Mouse (Mus musculus) gastrocnemius, postnatal 10 days (tissue): ENCODE data around the gene Ccdc106. TPM values are rescaled to one million over a fixed set of nuclear protein-coding genes. Genes with fewer than 3 reads are reported as not detected.

Experiments used
- DNase-seq: peaks from one replicate; pipeline ENCODE4 v3.0.0; 2021; ENCODE audit warnings: mixed read lengths
- total RNA-seq, 2 experiments: library from RNA; stranded (reverse); gene quantifications; 2 replicates each; pipeline ENCODE4 v1.2.3; 2021

Gene Ccdc106
- total RNA-seq, 2 experiments from 2014 or later: 0.35 to 1.4 TPM

DNA sequence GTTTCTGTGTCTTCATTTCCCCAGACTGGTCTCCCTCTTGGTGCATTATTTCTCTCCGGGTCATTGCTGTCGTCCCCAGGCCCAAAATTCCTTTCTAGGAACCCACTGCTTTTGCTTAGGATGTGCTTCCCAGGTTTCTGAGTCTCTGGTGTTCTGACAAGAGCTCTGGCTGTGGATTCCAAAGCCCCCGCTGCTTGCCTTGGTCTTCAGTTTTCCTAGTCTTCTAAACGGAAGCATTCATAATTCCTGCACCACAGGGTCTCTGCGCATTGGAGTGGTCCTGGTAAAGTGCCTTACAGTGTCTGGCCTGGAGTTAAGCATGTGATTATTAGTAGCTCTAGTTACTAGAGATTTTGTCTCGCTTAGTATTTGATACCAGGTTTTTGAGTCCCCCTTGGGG, 60.5 kb downstream of the Ccdc106 start:
- DNase-seq: no peak

GRCm38 (mm10) chr7:5081241-5081640, 60.9 kb downstream of the Ccdc106 start:
- no peak for DNase-seq

- no peak for DNase-seq
Observed at GRCm38 (mm10) chr7:5081939-5082338, 61.6 kb downstream of the Ccdc106 start.

DNA sequence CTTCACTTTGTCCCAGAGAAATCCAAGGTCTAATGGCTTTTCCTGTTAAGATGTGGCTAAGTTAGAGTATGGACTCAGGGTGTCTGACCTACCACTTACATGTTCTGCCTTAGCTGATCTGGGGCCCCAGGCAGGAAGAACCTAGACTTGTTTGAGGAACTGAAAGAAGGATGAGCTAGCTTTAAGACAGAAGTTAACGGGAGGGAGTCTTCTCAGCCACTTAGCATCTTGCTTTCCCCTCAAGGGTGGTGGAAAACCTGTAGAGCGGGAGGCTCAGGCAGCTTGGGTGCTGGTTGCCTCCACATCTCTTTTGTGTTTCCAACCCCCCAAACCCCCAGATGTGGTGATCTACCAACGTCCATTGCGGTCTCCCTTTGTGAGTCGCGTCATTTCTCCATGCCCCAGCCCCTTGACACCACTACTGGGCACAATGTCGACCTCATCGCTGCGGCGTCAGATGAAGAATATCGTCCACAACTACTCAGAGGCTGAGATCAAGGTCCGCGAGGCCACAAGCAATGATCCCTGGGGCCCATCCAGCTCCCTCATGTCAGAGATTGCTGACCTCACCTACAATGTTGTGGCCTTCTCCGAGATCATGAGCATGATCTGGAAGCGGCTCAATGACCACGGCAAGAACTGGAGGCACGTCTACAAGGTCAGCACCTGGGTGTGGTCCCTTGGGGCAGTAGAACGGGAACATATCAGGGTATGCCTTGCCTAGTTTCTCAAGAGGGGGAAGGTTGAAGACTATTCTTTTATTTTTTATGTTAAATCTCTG, 63.2 kb downstream of the Ccdc106 start:
- DNase-seq: no peak

DNA sequence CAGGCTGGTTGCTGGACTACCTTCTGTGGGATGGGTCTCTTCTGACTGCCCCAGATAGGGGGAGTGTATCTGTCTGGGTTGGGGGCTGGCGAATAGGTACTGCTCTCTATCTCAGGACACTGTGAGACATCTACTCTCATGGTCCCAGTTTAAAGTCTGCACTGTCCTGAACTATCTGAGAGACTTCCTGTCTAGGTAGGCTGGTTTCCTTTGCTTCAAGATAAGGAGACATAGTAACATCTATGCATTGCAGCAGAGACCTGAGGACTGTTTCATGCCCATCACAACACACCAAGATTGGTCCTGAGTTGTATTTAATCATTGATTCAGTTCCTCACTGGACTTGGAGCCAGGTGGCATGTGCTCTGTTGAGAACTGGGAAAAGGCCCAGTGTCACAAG, 65.2 kb downstream of the Ccdc106 start:
- no peak for DNase-seq

DNA sequence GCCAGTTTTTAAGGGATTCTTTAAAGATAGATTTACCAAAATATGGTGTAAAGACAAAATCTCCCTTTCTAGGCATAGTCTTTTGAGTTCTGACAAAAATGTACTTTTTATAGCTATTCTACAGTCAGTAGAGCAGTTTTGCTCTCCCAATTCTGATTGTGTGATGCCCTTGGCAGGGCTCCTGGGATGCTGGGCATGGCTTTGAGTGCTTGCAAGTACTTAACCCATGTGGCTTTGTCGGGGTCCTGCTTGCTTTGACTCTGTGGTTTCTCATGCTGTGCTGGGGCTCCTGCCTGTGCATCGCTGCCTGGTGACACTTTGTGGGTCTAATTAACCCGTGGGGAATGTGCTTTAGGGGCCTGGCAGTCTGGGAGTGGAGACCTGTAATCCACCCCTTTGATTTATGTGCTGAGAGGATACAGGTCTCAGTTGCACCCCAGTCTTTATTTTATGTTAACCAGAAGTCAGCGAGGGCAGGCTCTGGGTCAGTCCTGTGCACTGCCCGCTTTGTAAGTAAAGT, 66.6 kb downstream of the Ccdc106 start:
- DNase-seq: no peak

DNA sequence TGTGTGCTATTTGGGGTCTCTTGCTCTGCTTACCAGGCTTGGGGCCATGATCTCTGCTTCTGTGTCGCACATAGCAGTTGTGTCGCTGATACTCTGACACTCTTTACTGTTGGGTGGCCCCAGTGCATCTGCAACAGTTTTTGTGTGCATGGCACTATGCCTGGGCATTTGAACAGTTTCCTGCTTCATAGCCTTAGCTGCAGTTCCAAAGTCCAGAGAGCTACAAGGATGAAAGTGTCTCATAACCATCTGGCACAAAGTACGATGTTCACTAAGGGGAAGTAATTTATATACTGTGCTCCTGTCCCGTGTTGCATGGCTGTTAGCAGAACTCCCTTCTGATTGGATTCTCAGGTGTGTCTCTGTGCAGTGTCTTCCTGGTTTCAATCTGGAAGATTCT, 67.5 kb downstream of the Ccdc106 start:
- no peak for DNase-seq

DNA sequence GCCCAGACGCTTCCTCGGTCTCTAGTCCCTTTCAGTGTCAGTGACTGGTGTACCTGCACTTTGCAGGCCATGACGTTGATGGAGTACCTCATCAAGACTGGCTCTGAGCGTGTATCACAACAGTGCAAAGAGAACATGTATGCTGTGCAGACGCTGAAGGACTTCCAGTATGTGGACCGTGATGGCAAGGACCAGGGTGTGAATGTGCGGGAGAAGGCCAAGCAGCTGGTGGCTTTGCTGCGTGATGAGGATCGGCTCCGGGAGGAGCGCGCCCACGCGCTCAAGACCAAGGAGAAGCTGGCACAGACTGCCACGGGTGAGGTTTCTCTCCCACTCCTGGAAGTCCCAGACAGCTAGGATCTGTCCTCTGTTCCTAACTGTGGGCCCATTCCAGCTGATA, 69.5 kb downstream of the Ccdc106 start:
- DNase-seq: no peak

GRCm38 (mm10) chr7:5091008-5091728, 70.8 kb downstream of the Ccdc106 start:
- no peak for DNase-seq

DNA sequence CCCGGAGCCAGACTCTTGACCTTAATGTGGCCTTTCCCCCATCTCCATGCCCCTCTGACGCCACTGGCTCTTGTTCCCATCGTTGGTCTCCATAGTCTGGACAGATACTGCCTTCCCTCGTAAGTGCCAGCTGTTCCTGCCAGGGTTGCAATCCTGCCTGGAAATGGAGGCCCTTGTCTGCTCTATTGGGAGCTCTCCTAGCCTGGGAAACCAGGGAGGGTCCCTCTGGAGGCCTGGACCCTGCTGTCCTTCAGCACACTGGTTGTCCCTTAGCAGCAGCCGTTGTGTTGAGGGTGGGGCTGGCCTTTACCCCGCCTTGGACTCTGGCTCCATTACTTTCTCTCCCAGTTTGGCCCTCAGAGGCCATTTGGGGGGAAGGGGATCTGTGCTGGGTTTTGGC, 72.0 kb downstream of the Ccdc106 start:
- DNase-seq: no peak

- no peak for DNase-seq
Observed at GRCm38 (mm10) chr7:5092831-5093510, 72.6 kb downstream of the Ccdc106 start.

DNA sequence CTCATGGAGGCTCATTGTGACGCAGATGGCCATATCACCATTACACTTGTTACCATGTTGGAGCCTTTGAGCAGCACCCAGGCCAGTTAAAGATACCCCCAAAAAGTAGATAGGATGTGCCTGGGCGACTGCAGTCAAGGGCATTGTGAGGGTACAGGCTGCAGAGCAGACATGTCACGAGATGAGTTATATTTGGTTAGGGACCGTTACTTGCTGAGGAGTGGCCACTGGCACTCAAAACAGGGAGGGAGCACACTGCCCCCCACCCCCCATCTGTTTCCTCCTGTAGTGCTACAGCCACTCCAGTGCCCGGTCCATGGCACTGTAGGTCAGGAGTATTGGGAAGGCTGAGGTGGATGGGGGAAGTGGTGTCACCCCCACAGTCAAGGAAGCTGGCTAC, 78.4 kb downstream of the Ccdc106 start:
- DNase-seq: no peak

- no peak for DNase-seq
Observed at GRCm38 (mm10) chr7:5099796-5100195, 79.4 kb downstream of the Ccdc106 start.

GRCm38 (mm10) chr7:5101066-5101663, 80.8 kb downstream of the Ccdc106 start:
- DNase-seq: no peak

DNA sequence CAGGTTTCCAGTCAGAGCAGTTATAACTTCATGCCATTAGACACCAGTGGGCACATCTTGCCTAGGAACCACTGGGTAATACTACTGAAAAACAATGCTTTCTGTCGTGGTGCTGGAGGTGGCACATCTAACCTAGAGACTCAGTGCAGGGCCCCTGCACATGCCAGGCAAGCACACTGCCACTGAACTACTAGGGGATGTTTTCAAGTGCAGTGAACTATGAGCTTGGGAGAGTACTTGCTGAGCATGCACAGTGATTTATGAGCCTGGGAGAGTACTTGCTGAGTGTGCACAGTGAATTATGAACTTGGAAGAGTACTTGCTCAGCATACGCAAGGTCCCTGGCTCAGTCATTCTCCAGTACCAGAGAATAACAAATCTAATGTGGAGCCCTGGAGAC, 82.2 kb downstream of the Ccdc106 start:
- no peak for DNase-seq

DNA sequence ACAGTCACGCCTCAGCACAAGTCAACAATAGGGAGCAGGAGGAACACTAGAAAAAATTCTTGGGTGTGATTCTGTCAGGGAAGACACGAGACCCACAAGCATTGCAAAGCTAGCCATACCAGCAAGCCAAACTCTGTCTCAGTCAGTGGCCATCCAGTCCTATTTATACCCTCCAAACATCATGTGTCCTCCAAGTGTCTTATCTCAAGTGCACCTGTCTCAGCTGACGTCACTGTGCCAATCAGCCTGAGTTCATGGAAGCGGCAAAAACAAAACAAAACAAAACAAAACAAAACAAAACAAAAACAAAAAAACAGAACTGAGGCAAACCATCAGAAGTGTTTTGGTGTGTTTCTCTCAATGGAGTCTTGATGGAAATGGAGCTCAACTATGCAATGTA, 87.9 kb downstream of the Ccdc106 start:
- DNase-seq: no peak

DNA sequence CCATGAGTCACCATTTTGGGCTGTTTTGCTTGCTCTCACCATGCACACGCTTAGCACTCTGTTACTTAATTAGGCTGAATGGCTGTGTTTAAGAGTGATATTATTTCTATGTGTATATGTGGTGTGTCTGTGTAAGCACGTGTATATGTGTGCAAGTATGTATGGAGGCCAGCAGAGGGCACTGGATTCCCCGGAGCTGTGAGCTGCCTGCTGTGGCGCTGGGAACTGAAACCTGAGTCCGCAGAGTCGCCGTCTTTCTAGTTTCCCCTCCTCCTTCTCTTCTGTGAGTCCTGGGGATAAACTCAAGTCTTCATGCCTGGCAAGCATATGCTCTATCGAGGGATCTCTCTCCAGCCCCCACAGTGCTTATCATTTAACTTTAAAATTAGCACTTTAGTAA, 88.9 kb downstream of the Ccdc106 start:
- DNase-seq: no peak

Other genes with a start within 250 kb of the Ccdc106 start
- gene Fam71e2, start 249.3 kb upstream of the Ccdc106 start, total RNA-seq: not detected
- under 1 TPM; 0.20 to 0.31 TPM for gene Il11, start 237.7 kb upstream of the Ccdc106 start, total RNA-seq
- gene Tmem190, start 237.6 kb upstream of the Ccdc106 start, total RNA-seq: not detected
- 1 to 10 TPM; 3.5 to 6.3 TPM for gene Tmem238, start 230.9 kb upstream of the Ccdc106 start, total RNA-seq
- gene Rpl28, start 227.7 kb upstream of the Ccdc106 start, total RNA-seq: 100 to 1,000 TPM; 796 to 873 TPM
- gene Ube2s, start 208.0 kb upstream of the Ccdc106 start, total RNA-seq: 100 to 1,000 TPM in 1 of 2 experiments, 10 to 100 TPM in 1; 91.1 to 107 TPM
- gene Shisa7, start 175.9 kb upstream of the Ccdc106 start, total RNA-seq: under 1 TPM; 0.12 to 0.18 TPM
- gene Isoc2b, start 150.3 kb upstream of the Ccdc106 start, total RNA-seq: 1 to 10 TPM; 1.9 to 4.3 TPM
- gene Isoc2a, start 143.4 kb upstream of the Ccdc106 start, total RNA-seq: 10 to 100 TPM; 13.3 to 14.3 TPM
- under 1 TPM in 1 of 2 experiments, not detected in 1; 0.19 TPM for gene Gm36210, start 114.0 kb upstream of the Ccdc106 start, total RNA-seq
- 10 to 100 TPM in 1 of 2 experiments, 1 to 10 TPM in 1; 9.9 to 10.5 TPM for gene Zfp628, start 105.3 kb upstream of the Ccdc106 start, total RNA-seq
- 1 to 10 TPM; 1.9 to 4.4 TPM for gene Nat14, start 98.5 kb upstream of the Ccdc106 start, total RNA-seq
- 10 to 100 TPM; 43.3 to 55.0 TPM for gene Ssc5d, start 94.8 kb upstream of the Ccdc106 start, total RNA-seq
- gene Sbk2, start 56.1 kb upstream of the Ccdc106 start, total RNA-seq: 10 to 100 TPM; 31.0 to 46.5 TPM
- under 1 TPM in 1 of 2 experiments, not detected in 1; 0.28 TPM for gene Sbk3, start 49.4 kb upstream of the Ccdc106 start, total RNA-seq
- 10 to 100 TPM; 15.2 to 18.2 TPM for gene Zfp579, start 24.4 kb upstream of the Ccdc106 start, total RNA-seq
- gene Zfp524, start 6.1 kb upstream of the Ccdc106 start, total RNA-seq: 1 to 10 TPM; 6.9 to 8.0 TPM
- gene Fiz1, start 5.9 kb upstream of the Ccdc106 start, total RNA-seq: 10 to 100 TPM; 16.4 to 20.0 TPM
- not detected for gene Gm44973, start 5.1 kb upstream of the Ccdc106 start, total RNA-seq
- gene Zfp865, start 177 bp upstream of the Ccdc106 start, total RNA-seq: 10 to 100 TPM; 16.8 to 21.0 TPM
- under 1 TPM in 1 of 2 experiments, not detected in 1; 0.49 TPM for gene 4632433K11Rik, start 13.6 kb downstream of the Ccdc106 start, total RNA-seq
- 1 to 10 TPM; 4.9 to 6.0 TPM for gene Zfp784, start 17.9 kb downstream of the Ccdc106 start, total RNA-seq
- 1 to 10 TPM; 7.3 to 10.0 TPM for gene Zfp580, start 31.0 kb downstream of the Ccdc106 start, total RNA-seq
- gene U2af2, start 41.6 kb downstream of the Ccdc106 start, total RNA-seq: 10 to 100 TPM; 70.2 to 94.0 TPM
- gene Epn1, start 59.7 kb downstream of the Ccdc106 start, total RNA-seq: 100 to 1,000 TPM in 1 of 2 experiments, 10 to 100 TPM in 1; 96.7 to 110 TPM
- not detected for gene Rfpl4, start 96.4 kb downstream of the Ccdc106 start, total RNA-seq
- gene Rasl2-9, start 105.4 kb downstream of the Ccdc106 start, total RNA-seq: 1 to 10 TPM; 2.4 to 2.6 TPM
- not detected for gene Vmn1r55, start 129.1 kb downstream of the Ccdc106 start, total RNA-seq
- gene Vmn1r56, start 176.2 kb downstream of the Ccdc106 start, total RNA-seq: not detected
- gene Vmn1r57, start 197.9 kb downstream of the Ccdc106 start, total RNA-seq: not detected